ENCODE assay signal across 23 mouse cellular contexts in the genomic region with DNA sequence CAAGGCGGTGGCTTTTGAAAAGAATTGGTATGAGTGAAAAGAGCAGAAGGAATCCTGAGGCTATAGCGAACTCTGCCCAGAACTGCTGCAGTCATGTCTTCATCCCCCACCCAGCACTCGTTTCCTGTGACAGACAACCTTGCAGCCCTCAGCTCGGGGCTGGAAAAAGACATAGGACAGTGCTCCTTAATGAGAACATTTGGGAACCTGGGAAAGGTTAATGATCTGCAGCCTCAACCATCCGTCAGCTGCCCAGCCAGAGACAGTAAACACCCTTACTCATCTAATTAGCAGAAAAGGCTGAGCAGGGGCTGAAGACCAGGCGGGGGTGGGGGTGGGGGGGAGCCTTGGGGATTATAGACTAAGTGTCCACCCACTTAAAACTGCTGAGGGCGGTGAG.
DNase-seq lines count a peak whose midpoint lies in the region; ATAC-seq lines count a peak whose summit lies in the region.
"Had no signal": no experiment of that assay in that cellular context is flagged by ENCODE, and none has a peak within 500 bp of the region (broad histone marks: within the 10 kb centered on the region; RNA-seq: fewer than 3 reads in every experiment).

No protein-coding gene starts in this region.

- H3K9ac ChIP-seq in forebrain, embryonic 11.5 days (ENCODE audit: low read length), result no peak overlapping the region
- no peak overlapping the region for H3K9ac ChIP-seq in forebrain, embryonic 15.5 days (replicated peaks)
- no peak overlapping the region for H3K9ac ChIP-seq in kidney, embryonic 15.5 days
- H3K9ac ChIP-seq in midbrain, embryonic 12.5 days (replicated peaks), result no peak overlapping the region
- H3K9ac ChIP-seq: embryonic facial prominence, embryonic 15.5 days; forebrain, embryonic 13.5 days; heart, embryonic 12.5 days had no signal

- H3K36me3 ChIP-seq in forebrain, embryonic 11.5 days (ENCODE audit: control insufficient read depth, insufficient read depth, low read length), result no peaks in the 10 kb centered on the region
- H3K36me3 ChIP-seq in forebrain, embryonic 15.5 days, result no peaks in the 10 kb centered on the region
- H3K36me3 ChIP-seq in kidney, embryonic 15.5 days, result no peaks in the 10 kb centered on the region
- H3K36me3 ChIP-seq in midbrain, embryonic 12.5 days, result no peaks in the 10 kb centered on the region
- H3K36me3 ChIP-seq in midbrain, embryonic 10.5 days, result no peaks in the 10 kb centered on the region
- H3K36me3 ChIP-seq: embryonic facial prominence, embryonic 15.5 days; G1E; heart, embryonic 12.5 days; hindbrain, embryonic 10.5 days had no signal

- 36% methylated on average over 7 of the region's 7 CpGs for WGBS in forebrain, embryonic 11.5 days
- WGBS in forebrain, embryonic 15.5 days, result 40% methylated on average over 7 of the region's 7 CpGs
- 40% methylated on average over 7 of the region's 7 CpGs for WGBS in kidney, embryonic 15.5 days
- 45% methylated on average over 7 of the region's 7 CpGs for WGBS in midbrain, embryonic 12.5 days
- 55% methylated on average over 7 of the region's 7 CpGs for WGBS in midbrain, embryonic 10.5 days

- no peak overlapping the region for H3K4me2 ChIP-seq in forebrain, embryonic 11.5 days (ENCODE audit: low read depth, low read length, severe bottlenecking)
- no peak overlapping the region for H3K4me2 ChIP-seq in forebrain, embryonic 15.5 days (replicated peaks)
- no peak overlapping the region for H3K4me2 ChIP-seq in kidney, embryonic 15.5 days
- H3K4me2 ChIP-seq in midbrain, embryonic 12.5 days (replicated peaks), result no peak overlapping the region
- H3K4me2 ChIP-seq: embryonic facial prominence, embryonic 15.5 days; forebrain, embryonic 13.5 days; heart, embryonic 12.5 days had no signal

- H3K27me3 ChIP-seq in forebrain, embryonic 11.5 days (ENCODE audit: control insufficient read depth, insufficient read depth, low read length), result no peaks in the 10 kb centered on the region
- no peaks in the 10 kb centered on the region for H3K27me3 ChIP-seq in forebrain, embryonic 15.5 days
- H3K27me3 ChIP-seq in kidney, embryonic 15.5 days, result peaks cover 3% of the 10 kb centered on the region; the same call in 1 of the 2 replicates
- no peaks in the 10 kb centered on the region for H3K27me3 ChIP-seq in midbrain, embryonic 12.5 days
- no peaks in the 10 kb centered on the region for H3K27me3 ChIP-seq in midbrain, embryonic 10.5 days (ENCODE audit: low read depth, poor library complexity, severe bottlenecking)
- H3K27me3 ChIP-seq: embryonic facial prominence, embryonic 15.5 days; forebrain, embryonic 13.5 days; heart, embryonic 12.5 days had no signal

- no peak overlapping the region for H3K4me3 ChIP-seq in forebrain, embryonic 11.5 days (ENCODE audit: low read depth, low read length)
- no peak overlapping the region for H3K4me3 ChIP-seq in forebrain, embryonic 15.5 days
- no peak overlapping the region for H3K4me3 ChIP-seq in kidney, embryonic 15.5 days (replicated peaks)
- H3K4me3 ChIP-seq in midbrain, embryonic 12.5 days, result no peak overlapping the region
- H3K4me3 ChIP-seq in midbrain, embryonic 10.5 days, result no peak overlapping the region
- H3K4me3 ChIP-seq: embryonic facial prominence, embryonic 15.5 days; erythroblast, embryonic 14.5 days; forebrain, embryonic 13.5 days; gastrocnemius, adult 2 months; heart, embryonic 12.5 days; hindbrain, embryonic 10.5 days had no signal

- ATAC-seq in forebrain, embryonic 11.5 days (replicated peaks; ENCODE audit: low FRiP score), result peak; percentile 39; the same call in 1 of the 2 replicates
- ATAC-seq in forebrain, embryonic 15.5 days (replicated peaks), result no peak
- ATAC-seq in kidney, embryonic 15.5 days (replicated peaks; ENCODE audit: low FRiP score), result peak; percentile 85
- peak; percentile 52 for ATAC-seq in midbrain, embryonic 12.5 days (ENCODE audit: low FRiP score, low read depth)
- ATAC-seq: CD4-positive, CD25-positive, alpha-beta regulatory T cell, adult 4 months; forebrain, embryonic 13.5 days had no signal

- no peak for DNase-seq in forebrain, embryonic 11.5 days (ENCODE audit: low spot score)
- no peak for DNase-seq in kidney, postnatal 14 days
- no peak for DNase-seq in midbrain, embryonic 10.5 days (ENCODE audit: low spot score)
- DNase-seq in retina, postnatal 1 day, result peak; percentile 29
- DNase-seq: adrenal gland, adult 8-10 months; adrenal gland, postnatal 36 days; B cell, adult 2 months; cerebellum, adult 11 months; cerebellum, adult 8-10 months; cerebellum, postnatal 14 days; embryo, embryonic 11 days; gastrocnemius, adult 2 months; gastrocnemius, postnatal 25 days had no signal

- H3K27ac ChIP-seq in forebrain, embryonic 11.5 days (ENCODE audit: low read depth, low read length), result no peak overlapping the region
- H3K27ac ChIP-seq in forebrain, embryonic 15.5 days (replicated peaks), result no peak overlapping the region
- no peak overlapping the region for H3K27ac ChIP-seq in kidney, embryonic 15.5 days
- H3K27ac ChIP-seq in midbrain, embryonic 12.5 days (replicated peaks), result no peak overlapping the region
- H3K27ac ChIP-seq in midbrain, embryonic 10.5 days (replicated peaks), result no peak overlapping the region
- H3K27ac ChIP-seq: embryonic facial prominence, embryonic 15.5 days; forebrain, embryonic 13.5 days; gastrocnemius, adult 2 months; hindbrain, embryonic 10.5 days had no signal

- no peaks in the 10 kb centered on the region for H3K4me1 ChIP-seq in forebrain, embryonic 11.5 days (replicated peaks; ENCODE audit: control insufficient read depth, insufficient read depth, low read length)
- no peaks in the 10 kb centered on the region for H3K4me1 ChIP-seq in forebrain, embryonic 15.5 days
- H3K4me1 ChIP-seq in kidney, embryonic 15.5 days, result no peaks in the 10 kb centered on the region
- H3K4me1 ChIP-seq in midbrain, embryonic 12.5 days, result no peaks in the 10 kb centered on the region
- H3K4me1 ChIP-seq in midbrain, embryonic 10.5 days, result no peaks in the 10 kb centered on the region
- H3K4me1 ChIP-seq: embryonic facial prominence, embryonic 15.5 days; forebrain, embryonic 13.5 days; heart, embryonic 12.5 days; hindbrain, embryonic 10.5 days had no signal

- no peaks in the 10 kb centered on the region for H3K9me3 ChIP-seq in forebrain, embryonic 11.5 days (ENCODE audit: control insufficient read depth, low read length)
- H3K9me3 ChIP-seq in forebrain, embryonic 15.5 days, result no peaks in the 10 kb centered on the region
- H3K9me3 ChIP-seq in kidney, embryonic 15.5 days (replicated peaks), result no peaks in the 10 kb centered on the region
- no peaks in the 10 kb centered on the region for H3K9me3 ChIP-seq in midbrain, embryonic 12.5 days
- no peaks in the 10 kb centered on the region for H3K9me3 ChIP-seq in midbrain, embryonic 10.5 days (replicated peaks)
- H3K9me3 ChIP-seq: embryonic facial prominence, embryonic 15.5 days; forebrain, embryonic 13.5 days; G1E; heart, embryonic 12.5 days; hindbrain, embryonic 10.5 days had no signal
